Mouse (Mus musculus) CD4-positive, CD25-positive, alpha-beta regulatory T cell, adult 9 weeks (primary cell): ENCODE measurements around the gene Rnf144a. TPM values are rescaled to one million over a fixed set of nuclear protein-coding genes. Genes with fewer than 3 reads are reported as not detected.

Experiments used
- polyA plus RNA-seq: library from polyadenylated mRNA; unstranded; fragments of 100-300 nt; shearing (Covaris generic); gene quantifications from one replicate; pipeline ENCODE4 v1.2.1, GENCODE M21; 2017

Rnf144a gene
- polyA plus RNA-seq: 6.5 TPM

DNA sequence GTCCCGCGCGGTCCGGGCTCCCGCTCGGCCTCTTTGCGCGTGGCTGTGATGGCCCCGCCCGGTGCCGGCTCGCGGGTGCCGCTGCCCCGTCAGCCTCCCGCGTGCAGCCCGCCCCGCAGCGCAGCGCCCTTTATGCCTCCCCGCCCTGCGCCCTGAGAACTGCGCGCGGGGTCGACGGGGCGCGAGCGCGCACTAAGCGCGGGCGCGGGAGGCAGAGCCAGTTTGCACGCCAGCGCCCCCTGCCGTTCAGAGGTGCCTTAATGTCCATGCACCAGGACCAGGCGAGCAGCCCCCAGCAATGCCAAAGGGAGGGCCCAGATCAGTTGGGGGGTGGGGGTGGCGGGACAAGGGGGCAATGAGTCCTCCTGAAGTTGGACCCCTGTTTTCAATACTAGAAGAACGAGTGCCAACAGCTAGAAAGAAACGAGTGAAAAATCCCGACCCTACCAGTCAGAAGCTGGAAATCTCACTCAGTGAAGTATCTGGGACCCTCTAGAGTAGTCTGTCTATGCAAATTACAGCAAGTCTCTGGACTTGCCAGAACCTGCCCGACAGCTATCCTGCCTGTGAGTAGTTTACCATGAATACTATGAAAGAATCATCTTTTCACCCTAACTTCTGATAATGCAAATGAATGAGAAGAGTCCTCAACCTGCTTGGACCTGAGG, at the start of gene Rnf144a:
Rnf144a (minus strand) TSS at position 151 of the 668 bp plus-strand sequence.

DNA sequence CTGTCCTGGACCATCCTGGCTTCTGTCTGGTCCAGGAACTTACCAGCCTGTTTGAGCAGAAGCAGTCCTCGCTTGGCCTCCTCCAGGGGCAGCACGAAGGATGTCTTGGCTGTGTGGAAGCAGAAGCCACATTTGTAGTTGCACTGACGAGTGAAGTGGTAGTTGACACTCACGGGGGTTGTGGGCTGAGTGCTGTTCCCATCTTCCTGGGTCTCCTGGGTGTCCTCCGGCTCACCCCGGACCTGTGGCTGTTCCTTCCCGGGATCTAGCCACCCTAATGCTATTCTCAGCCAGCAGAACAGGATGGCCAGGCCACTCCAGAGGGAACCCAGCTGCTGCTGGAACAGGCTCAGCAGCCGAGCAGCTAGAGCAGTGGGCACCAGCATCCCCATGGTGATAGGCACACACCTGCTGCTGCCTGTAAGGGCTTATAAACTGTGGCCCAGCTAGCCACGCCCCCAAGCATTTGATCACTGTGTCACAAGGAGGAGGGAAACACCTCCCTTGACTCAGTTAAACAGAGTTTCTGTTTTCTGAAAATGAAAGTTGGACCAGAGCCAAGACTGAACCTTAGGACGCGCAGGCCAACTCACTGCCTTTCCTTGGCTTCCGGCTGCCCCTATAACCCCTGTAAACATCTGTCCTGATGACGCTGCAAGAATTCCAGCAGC, 41.1 kb upstream of the Rnf144a start, which contains the start of gene Rsad2:
Rsad2 (minus strand) TSS at position 425 of the 671 bp plus-strand sequence.

Other genes with a start within 250 kb of the Rnf144a start
- 7.6 TPM for gene Rsad2, start 41.2 kb upstream of the Rnf144a start, polyA plus RNA-seq
- 7.1 TPM for gene Cmpk2, start 54.0 kb upstream of the Rnf144a start, polyA plus RNA-seq